Comparison of ENCODE assay signal across 7 mouse cellular contexts in the genomic region with DNA sequence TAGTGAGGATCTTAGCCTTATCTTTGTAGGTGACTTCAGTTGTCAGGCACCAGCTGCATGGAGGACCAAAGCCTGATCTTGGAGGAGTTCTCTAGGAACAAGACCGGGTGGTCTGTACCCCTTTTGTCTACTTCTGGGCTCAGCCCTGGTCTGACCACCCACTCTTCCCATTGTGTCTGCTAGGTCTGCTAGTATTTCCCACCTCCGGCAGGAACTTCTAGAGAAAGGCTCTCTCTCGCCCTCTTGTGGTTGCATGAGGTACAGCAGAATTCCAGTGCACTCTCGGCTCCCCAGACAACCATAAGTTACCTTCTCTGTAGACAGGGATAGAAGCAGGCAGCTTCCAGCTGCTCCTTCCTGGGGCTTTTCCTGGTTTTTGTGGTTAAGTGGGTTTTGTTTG. TPM values are rescaled to one million over a fixed set of nuclear protein-coding genes. Genes with fewer than 3 reads are reported as not detected.
A peak's percentile ranks its signal among the peaks of the same experiment; 100 is the strongest.
DNase-seq lines count a peak whose midpoint lies in the region; ATAC-seq and TF ChIP-seq lines count a peak whose summit lies in the region.

No protein-coding gene starts in this region.

- no peak overlapping the region for H3K4me3 ChIP-seq in cortical plate, adult 2 months (ENCODE audit: insufficient read depth, low read length)
- H3K4me3 ChIP-seq in intestine, embryonic 14.5 days (ENCODE audit: low read depth, low read length): no peak overlapping the region
- no peak overlapping the region for H3K4me3 ChIP-seq in midbrain, embryonic 10.5 days

- H3K27ac ChIP-seq in cortical plate, adult 2 months (ENCODE audit: insufficient read depth, low read length): no peak overlapping the region
- H3K27ac ChIP-seq in intestine, embryonic 14.5 days (ENCODE audit: low read depth): no peak overlapping the region
- H3K27ac ChIP-seq in midbrain, embryonic 10.5 days (replicated peaks): peak overlapping the region; percentile 81

- no peak for TF ChIP-seq POLR2A in cortical plate, adult 2 months (IDR thresholded peaks at IDR 0.05; ENCODE audit: extremely low read depth, insufficient read depth, low read length)

- intact Hi-C loops in gastrocnemius, postnatal 14 days (cut with DNase I; ENCODE audit: low total_unique reads): loop anchor here (2.0 to 5.0 kb wide), 2 partner anchors 122 to 170 kb away; no protein-coding TSS in a partner anchor
- intact Hi-C loops in left cerebral cortex, postnatal 25 days (cut with DNase I): loop anchor here (1.0 to 5.0 kb wide), 3 partner anchors 45 to 170 kb away; no protein-coding TSS in a partner anchor

- H3K36me3 ChIP-seq in intestine, embryonic 14.5 days (ENCODE audit: control insufficient read depth, insufficient read depth, low read length): no peaks in the 10 kb centered on the region
- no peaks in the 10 kb centered on the region for H3K36me3 ChIP-seq in midbrain, embryonic 10.5 days

- peak; percentile 79 to 82 for DNase-seq in adrenal gland, adult 18-20 months (ENCODE audit: low spot score in 2 of 2)
- DNase-seq in gastrocnemius, postnatal 14 days: peak; percentile 73
- DNase-seq in intestine, embryonic 14.5 days (ENCODE audit: low spot score): peak; percentile 90
- peak; percentile 80 to 85 for DNase-seq in left cerebral cortex, postnatal 25 days (ENCODE audit: low spot score in 2 of 2)
- DNase-seq in midbrain, embryonic 10.5 days (ENCODE audit: low spot score): peak; percentile 88
- DNase-seq in right cerebral cortex, postnatal 36 days (ENCODE audit: low spot score in 2 of 2): peak; percentile 55 to 56

- H3K9me3 ChIP-seq in intestine, embryonic 14.5 days (ENCODE audit: control insufficient read depth, low read length): no peaks in the 10 kb centered on the region
- no peaks in the 10 kb centered on the region for H3K9me3 ChIP-seq in midbrain, embryonic 10.5 days (replicated peaks)

- H3K9ac ChIP-seq in intestine, embryonic 14.5 days (ENCODE audit: low read length): no peak overlapping the region

- 0% methylated on average over 4 of the region's 4 CpGs for WGBS in intestine, embryonic 14.5 days
- whole genome bisulfite sequencing in midbrain, embryonic 10.5 days: under 1% methylated on average over 4 of the region's 4 CpGs

- no peaks in the 10 kb centered on the region for H3K27me3 ChIP-seq in intestine, embryonic 14.5 days (replicated peaks; ENCODE audit: control insufficient read depth, insufficient read depth, low read length)
- H3K27me3 ChIP-seq in midbrain, embryonic 10.5 days (ENCODE audit: low read depth, poor library complexity, severe bottlenecking): no peaks in the 10 kb centered on the region

- no peak overlapping the region for H3K4me2 ChIP-seq in intestine, embryonic 14.5 days (ENCODE audit: low read length)

- ATAC-seq in intestine, embryonic 14.5 days (replicated peaks; ENCODE audit: low FRiP score, low TSS enrichment, low read depth): peak; percentile 42; the same call in 1 of the 2 replicates

- TF ChIP-seq CTCF in cortical plate, adult 2 months (IDR thresholded peaks at IDR 0.05; ENCODE audit: extremely low read depth, insufficient read depth, low read length): peak; percentile 94

- peaks cover 2% of the 10 kb centered on the region for H3K4me1 ChIP-seq in cortical plate, adult 2 months (ENCODE audit: control insufficient read depth, insufficient read depth, low read length)
- H3K4me1 ChIP-seq in intestine, embryonic 14.5 days (replicated peaks; ENCODE audit: control insufficient read depth, insufficient read depth, low read length): peaks cover 32% of the 10 kb centered on the region
- peaks cover 31% of the 10 kb centered on the region for H3K4me1 ChIP-seq in midbrain, embryonic 10.5 days

RNA-seq across cellular contexts. Expression of gene Pofut2, which starts 6.2 kb away (rescaled TPM):
- total RNA-seq in adrenal gland, adult 18-20 months (2021): 10 to 100 TPM; 83.1 to 93.5 TPM
- 30.5 and 30.6 TPM in 2 replicates for polyA plus RNA-seq in cortical plate, adult 2 months (2012; rRNA removed)
- 10 to 100 TPM; 26.8 to 31.7 TPM for total RNA-seq in gastrocnemius, postnatal 14 days (2021)
- polyA plus RNA-seq in intestine, embryonic 14.5 days (2014; fragmentation: Nextera tagmentation; extraction: Ambion mirVana): 108 and 111 TPM in 2 replicates
- 10 to 100 TPM; 32.8 to 35.9 TPM for total RNA-seq in left cerebral cortex, postnatal 25 days (2021)
- polyA plus RNA-seq in midbrain, embryonic 10.5 days (2016; fragmentation: Nextera tagmentation; extraction: Ambion mirVana): 80.2 and 82.2 TPM in 2 replicates
